Mouse (Mus musculus) limb, embryonic 14.5 days (tissue): ENCODE results near the gene Fbxo46. TPM values are rescaled to one million over a fixed set of nuclear protein-coding genes. Genes with fewer than 3 reads are reported as not detected.

ENCODE experiments used
- ATAC-seq: fragments of 200-750 bp; cut with Nextera tagmentation; 2 replicates; pipeline ENCODE4 v1.8.0; 2017; ENCODE audit warnings: low read depth, moderate number of reproducible peaks, moderate TSS enrichment; ENCODE audit not compliant: low FRiP score
- DNase-seq: peaks from one replicate; pipeline ENCODE4 v3.0.0-alpha.2; 2015; ENCODE audit warnings: low spot score
- H3K27ac ChIP-seq: fragments of 300-500 bp; sonication (generic); replicated peaks from 2 replicates; pipeline ENCODE4 v1.5.1; 2014; ENCODE audit warnings: low read depth, mild to moderate bottlenecking, low read length, moderate library complexity, mixed read lengths
- H3K27me3 ChIP-seq: fragments of 300-500 bp; sonication (generic); 2 replicates; pipeline ENCODE4 v1.6.1; 2014; ENCODE audit warnings: low read length, mixed read lengths; ENCODE audit not compliant: control insufficient read depth, insufficient read depth
- H3K36me3 ChIP-seq: fragments of 300-500 bp; sonication (generic); 2 replicates; pipeline ENCODE4 v1.6.1; 2014; ENCODE audit warnings: mild to moderate bottlenecking, low read length, moderate library complexity, mixed read lengths; ENCODE audit not compliant: control insufficient read depth, insufficient read depth
- H3K4me1 ChIP-seq: fragments of 300-500 bp; sonication (generic); 2 replicates; pipeline ENCODE4 v1.6.1; 2014; ENCODE audit warnings: antibody characterized with exemption, low read length, mixed read lengths; ENCODE audit not compliant: control insufficient read depth, insufficient read depth
- H3K4me2 ChIP-seq: fragments of 300-500 bp; sonication (generic); replicated peaks from 2 replicates; pipeline ENCODE4 v1.6.1; 2014; ENCODE audit warnings: low read depth, mild to moderate bottlenecking, low read length, moderate library complexity; ENCODE audit not compliant: severe bottlenecking
- H3K4me3 ChIP-seq: fragments of 300-500 bp; sonication (generic); replicated peaks from 2 replicates; pipeline ENCODE4 v1.5.1; 2014; ENCODE audit warnings: low read length
- H3K9ac ChIP-seq: fragments of 300-500 bp; sonication (generic); 2 replicates; pipeline ENCODE4 v1.6.1; 2014; ENCODE audit warnings: mild to moderate bottlenecking, low read depth, low read length, moderate library complexity; ENCODE audit not compliant: severe bottlenecking
- H3K9me3 ChIP-seq: fragments of 300-500 bp; sonication (generic); 2 replicates; pipeline ENCODE4 v1.6.1; 2016; ENCODE audit warnings: low read length; ENCODE audit not compliant: control insufficient read depth
- POLR2A ChIP-seq: fragments of 200-500 bp; IDR thresholded peaks from 2 replicates; pipeline ENCODE4 v1.8.0; 2012; ENCODE audit warnings: inconsistent platforms, mild to moderate bottlenecking, moderate library complexity, borderline replicate concordance; ENCODE audit not compliant: insufficient read depth, insufficient read length; ENCODE audit errors: extremely low read depth
- WGBS: fragments of 180-500 bp; shearing (Covaris S2); extraction: QIAGEN DNeasy Blood & Tissue Kit; methylation state at CpG from one replicate; pipeline ENCODE4 v1.1.7; 2014; 5-methylcytosine and 5-hydroxymethylcytosine counted together
- polyA plus RNA-seq, 2 experiments: library from polyadenylated mRNA; depleted of rRNA in 1 of 2; stranded (reverse) in 1 of 2; unstranded in 1 of 2; fragments of >200 nt; fragmentation: Nextera tagmentation in 1 of 2; extraction: Ambion mirVana in 1 of 2; gene quantifications; 2 replicates each; pipeline versions ENCODE4 v1.2.1 to v1.2.3; 2012 to 2014

Fbxo46 gene
- polyA plus RNA-seq, 2 experiments: 9.9 to 10.6 TPM

DNA sequence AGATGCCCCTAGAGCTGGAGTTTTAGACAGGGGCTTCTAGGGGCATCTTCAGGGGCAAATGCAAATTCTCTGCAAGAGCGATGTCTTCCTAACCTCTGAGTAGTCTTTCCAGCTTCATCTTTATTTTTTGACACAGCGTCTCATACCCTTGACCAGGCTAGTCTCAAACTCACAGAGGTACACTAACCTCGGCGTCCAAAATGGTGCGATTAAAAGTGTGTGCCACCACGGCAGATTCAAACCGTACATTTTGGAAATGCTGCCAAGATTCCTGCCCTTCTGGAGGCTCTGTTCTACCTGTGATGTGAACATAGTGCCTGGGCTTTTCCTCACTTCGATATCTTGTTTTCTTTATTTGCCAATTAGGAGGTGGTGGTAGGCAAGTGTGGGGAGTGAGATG, 576 bp upstream of the Fbxo46 start:
- no peak overlapping the region for H3K27ac ChIP-seq

DNA sequence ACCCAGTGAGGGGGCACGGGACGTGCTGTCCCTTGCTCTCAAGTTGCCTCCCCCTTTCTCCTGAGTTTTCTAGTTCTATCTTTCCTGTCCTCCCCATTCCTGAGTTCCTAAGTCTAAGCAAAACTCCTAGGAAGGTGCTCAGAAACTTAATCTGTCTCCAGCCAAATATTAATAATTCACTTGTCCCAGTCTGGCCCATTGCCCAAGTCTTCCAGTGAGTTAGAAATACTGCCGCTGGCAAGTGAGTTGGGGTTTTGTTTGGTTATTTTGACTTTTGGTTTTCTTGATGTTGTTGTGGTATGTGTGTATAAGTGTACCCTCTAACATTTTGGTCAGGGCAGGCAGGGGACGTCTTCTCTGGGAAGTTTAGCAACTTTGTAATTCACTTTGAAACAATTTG, 2.0 kb downstream of the Fbxo46 start:
- 0 out of 2 replicates have a peak, but pooled peaks cover 5% of the 10 kb centered on the region for H3K36me3 ChIP-seq
- H3K4me1 ChIP-seq: peaks cover 12% of the 10 kb centered on the region
- H3K4me3 ChIP-seq: no peak overlapping the region
- DNase-seq (no peak), ATAC-seq (no peak)
- no peaks in the 10 kb centered on the region for H3K27me3 ChIP-seq
- 90% methylated on average over 4 of the region's 4 CpGs for WGBS
- no peak overlapping the region for H3K27ac ChIP-seq
- no peak for TF ChIP-seq POLR2A
- no peak overlapping the region for H3K9ac ChIP-seq
- 0 out of 2 replicates have a peak, but pooled peaks cover 4% of the 10 kb centered on the region for H3K9me3 ChIP-seq
- H3K4me2 ChIP-seq: no peak overlapping the region

More for the DNA sequence above, 576 bp upstream of the Fbxo46 start:
- TF ChIP-seq POLR2A: no peak
- H3K9ac ChIP-seq: no peak overlapping the region
- ATAC-seq: no peak; the same call in 1 of the 2 replicates
- 94% methylated on average over 8 of the region's 8 CpGs for WGBS
- 0 out of 2 replicates have a peak, but pooled peaks cover 4% of the 10 kb centered on the region for H3K9me3 ChIP-seq
- DNase-seq: no peak
- no peaks in the 10 kb centered on the region for H3K27me3 ChIP-seq
- H3K4me1 ChIP-seq: peaks cover 12% of the 10 kb centered on the region
- H3K4me3 ChIP-seq: peak overlapping the region; percentile 76; the same call in 1 of the 2 replicates
- H3K36me3 ChIP-seq: no peaks in the 10 kb centered on the region
- H3K4me2 ChIP-seq: no peak overlapping the region

DNA sequence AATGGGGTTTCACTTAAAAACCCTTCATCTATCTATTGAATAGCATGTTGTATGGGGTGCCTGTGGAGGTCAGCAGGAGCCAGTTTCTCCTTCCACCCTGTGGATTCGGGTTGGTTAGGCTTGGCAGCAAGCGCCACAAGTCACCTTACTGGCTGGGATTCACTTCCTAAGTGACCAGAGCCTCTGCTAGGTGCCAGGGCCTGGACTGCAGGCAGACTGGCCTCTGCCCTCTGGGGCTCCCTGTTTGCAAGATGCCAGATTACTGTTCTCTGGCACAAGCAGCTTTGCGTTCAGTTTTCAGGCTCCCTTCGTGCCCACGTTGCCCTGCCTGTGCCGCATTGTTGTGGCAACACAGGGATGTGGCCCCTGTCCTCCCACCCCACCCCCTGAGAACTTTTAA, 5.1 kb downstream of the Fbxo46 start:
- no peaks in the 10 kb centered on the region for H3K27me3 ChIP-seq
- no peak overlapping the region for H3K4me3 ChIP-seq
- H3K36me3 ChIP-seq: 0 out of 2 replicates have a peak, but pooled peaks cover 6% of the 10 kb centered on the region
- no peaks in the 10 kb centered on the region for H3K9me3 ChIP-seq
- no peak overlapping the region for H3K9ac ChIP-seq
- DNase-seq (no peak), ATAC-seq (no peak)
- WGBS: 95% methylated on average over 6 of the region's 6 CpGs
- no peak for TF ChIP-seq POLR2A
- H3K27ac ChIP-seq: no peak overlapping the region
- H3K4me1 ChIP-seq: peaks cover 7% of the 10 kb centered on the region; the same call in 1 of the 2 replicates
- H3K4me2 ChIP-seq: no peak overlapping the region

DNA sequence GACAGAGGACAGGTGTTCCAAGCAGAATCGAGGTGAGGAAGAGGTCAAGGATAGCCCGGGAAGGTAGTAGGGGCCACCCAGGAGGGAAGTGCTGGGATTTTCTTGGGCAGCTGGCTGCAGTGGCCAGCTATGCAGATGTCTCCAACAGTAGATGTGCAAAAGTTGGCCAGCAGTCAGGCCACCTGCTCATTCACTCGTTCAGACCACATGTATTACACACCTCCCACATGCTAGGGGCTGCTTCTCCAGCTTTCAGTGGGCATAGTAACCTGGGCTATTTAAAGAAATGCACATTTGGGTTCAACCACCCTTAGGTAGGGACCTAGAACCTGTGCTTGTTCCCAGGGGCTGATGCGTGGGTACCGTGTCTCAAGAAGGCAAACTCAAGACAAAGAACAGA, 8.1 kb downstream of the Fbxo46 start:
- no peaks in the 10 kb centered on the region for H3K9me3 ChIP-seq
- no peak for ATAC-seq

DNA sequence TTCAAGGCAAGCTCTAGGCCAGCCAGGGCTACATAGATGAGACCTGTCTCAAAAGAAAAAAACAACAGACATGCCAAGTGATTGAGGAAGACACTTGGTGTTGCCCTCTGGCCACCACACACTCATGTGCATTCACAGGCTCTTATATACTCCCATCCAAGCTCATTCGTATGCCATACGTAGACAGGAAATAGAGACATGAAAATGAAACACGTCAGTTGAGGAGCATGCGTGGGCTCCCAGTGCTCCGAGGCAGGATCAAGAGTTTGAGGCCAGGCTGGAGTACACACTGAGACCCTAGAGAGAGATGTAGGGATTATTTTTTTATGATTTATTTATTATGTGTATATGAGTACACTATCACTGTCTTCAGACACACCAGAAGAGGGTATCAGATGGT, 9.7 kb downstream of the Fbxo46 start:
- DNase-seq: no peak
- H3K36me3 ChIP-seq: 0 out of 2 replicates have a peak, but pooled peaks cover 6% of the 10 kb centered on the region
- ATAC-seq: no peak
- H3K9ac ChIP-seq: no peak overlapping the region
- H3K4me3 ChIP-seq: no peak overlapping the region
- WGBS: 98% methylated on average over 5 of the region's 5 CpGs
- peaks cover 9% of the 10 kb centered on the region; the same call in 1 of the 2 replicates for H3K4me1 ChIP-seq
- H3K9me3 ChIP-seq: no peaks in the 10 kb centered on the region
- no peaks in the 10 kb centered on the region for H3K27me3 ChIP-seq
- no peak overlapping the region for H3K27ac ChIP-seq
- TF ChIP-seq POLR2A: no peak
- H3K4me2 ChIP-seq: no peak overlapping the region

More for the DNA sequence above, 8.1 kb downstream of the Fbxo46 start:
- H3K4me3 ChIP-seq: no peak overlapping the region
- H3K4me2 ChIP-seq: no peak overlapping the region
- no peak for TF ChIP-seq POLR2A
- H3K4me1 ChIP-seq: peaks cover 9% of the 10 kb centered on the region; the same call in 1 of the 2 replicates
- 0 out of 2 replicates have a peak, but pooled peaks cover 6% of the 10 kb centered on the region for H3K36me3 ChIP-seq
- DNase-seq: no peak
- 88% methylated on average over 5 of the region's 5 CpGs for WGBS
- H3K27me3 ChIP-seq: no peaks in the 10 kb centered on the region
- H3K27ac ChIP-seq: no peak overlapping the region
- no peak overlapping the region for H3K9ac ChIP-seq
